Comparison of ENCODE assay signal across 8 mouse cellular contexts in genomic region chr4:103118888-103119228, GRCm38 (mm10). TPM values are rescaled to one million over a fixed set of nuclear protein-coding genes. Genes with fewer than 3 reads are reported as not detected.
DNase-seq lines count a peak whose midpoint lies in the region; ATAC-seq and TF ChIP-seq lines count a peak whose summit lies in the region.

No protein-coding gene starts in this region.

- ATAC-seq in hindbrain, postnatal 0 days: no peak
- no peak for ATAC-seq in midbrain, postnatal 0 days (ENCODE audit: low FRiP score)
- no peak for ATAC-seq in megakaryocyte progenitor cell, adult 5-6 weeks (replicated peaks; ENCODE audit: poor library complexity)

- peak overlapping the region; percentile 91 for H3K4me2 ChIP-seq in hindbrain, postnatal 0 days (ENCODE audit: low read depth, low read length)
- peak overlapping the region; percentile 83 for H3K4me2 ChIP-seq in midbrain, postnatal 0 days (ENCODE audit: low read depth, low read length, poor library complexity, severe bottlenecking)

- H3K4me1 ChIP-seq in brown adipose tissue, adult 24 weeks (ENCODE audit: control insufficient read depth, insufficient read depth, insufficient read length, low read length): peaks cover 13% of the 10 kb centered on the region; the same call in 1 of the 2 replicates
- no peaks in the 10 kb centered on the region; the same call in 1 of the 2 replicates for H3K4me1 ChIP-seq in hindbrain, postnatal 0 days (ENCODE audit: insufficient read depth, low read length)
- peaks cover 7% of the 10 kb centered on the region for H3K4me1 ChIP-seq in midbrain, postnatal 0 days (ENCODE audit: insufficient read depth, low read length)

- intact Hi-C loops in left cerebral cortex, adult 2 months (cut with DNase I): loop anchor here (2.0 to 10.0 kb wide), 2 partner anchors 194 to 354 kb away; partner anchors contain the start of gene Oma1

- 0 out of 2 replicates have a peak, but pooled peaks cover 3% of the 10 kb centered on the region for H3K36me3 ChIP-seq in hindbrain, postnatal 0 days (ENCODE audit: insufficient read depth, low read length)
- H3K36me3 ChIP-seq in midbrain, postnatal 0 days (ENCODE audit: insufficient read depth, low read length): peaks cover 2% of the 10 kb centered on the region; the same call in 1 of the 2 replicates

- 1% methylated on average over 14 of the region's 15 CpGs for WGBS in hindbrain, postnatal 0 days
- 3% methylated on average over 14 of the region's 15 CpGs for WGBS in midbrain, postnatal 0 days

- no peaks in the 10 kb centered on the region for H3K9me3 ChIP-seq in hindbrain, postnatal 0 days (ENCODE audit: low read length)
- H3K9me3 ChIP-seq in midbrain, postnatal 0 days (ENCODE audit: low read length): no peaks in the 10 kb centered on the region

- H3K4me3 ChIP-seq in left cerebral cortex, adult 2 months: peak overlapping the region; percentile 52
- peak overlapping the region; percentile 99 for H3K4me3 ChIP-seq in brown adipose tissue, adult 24 weeks (ENCODE audit: insufficient read depth, low read depth, low read length)
- peak overlapping the region; percentile 88 for H3K4me3 ChIP-seq in hindbrain, postnatal 0 days (ENCODE audit: low read length)
- peak overlapping the region; percentile 90 for H3K4me3 ChIP-seq in midbrain, postnatal 0 days (ENCODE audit: low read depth, low read length)

- H3K9ac ChIP-seq in hindbrain, postnatal 0 days (replicated peaks; ENCODE audit: low read length): peak overlapping the region; percentile 91
- H3K9ac ChIP-seq in midbrain, postnatal 0 days (replicated peaks; ENCODE audit: low read length, poor library complexity, severe bottlenecking): peak overlapping the region; percentile 73; the same call in 1 of the 2 replicates

- H3K27me3 ChIP-seq in hindbrain, postnatal 0 days (ENCODE audit: insufficient read depth, low read length): no peaks in the 10 kb centered on the region
- H3K27me3 ChIP-seq in midbrain, postnatal 0 days (ENCODE audit: insufficient read depth, low read length): no peaks in the 10 kb centered on the region

- no peak for DNase-seq in left cerebral cortex, adult 2 months (ENCODE audit: extremely low spot score in 1 of 2, low spot score in 2 of 2)
- DNase-seq in left cerebral cortex, adult 11 months (ENCODE audit: low spot score): no peak
- no peak for DNase-seq in hindbrain, postnatal 0 days (ENCODE audit: low spot score)
- no peak for DNase-seq in midbrain, postnatal 0 days (ENCODE audit: low spot score)
- no peak for DNase-seq in urinary bladder, postnatal 25 days (ENCODE audit: low spot score)
- DNase-seq in cerebellum, postnatal 36 days: no peak

- H3K27ac ChIP-seq in left cerebral cortex, adult 2 months: peak overlapping the region; percentile 65
- H3K27ac ChIP-seq in brown adipose tissue, adult 24 weeks (replicated peaks; ENCODE audit: low read depth, low read length): peak overlapping the region; percentile 28
- peak overlapping the region; percentile 90 for H3K27ac ChIP-seq in hindbrain, postnatal 0 days
- H3K27ac ChIP-seq in midbrain, postnatal 0 days (ENCODE audit: low read depth, low read length): peak overlapping the region; percentile 71

- no peak for TF ChIP-seq CTCF in left cerebral cortex, adult 2 months (IDR thresholded peaks at IDR 0.05)
- TF ChIP-seq CTCF in hindbrain, postnatal 0 days (IDR thresholded peaks at IDR 0.05; ENCODE audit: low read depth): no peak
- TF ChIP-seq CTCF in midbrain, postnatal 0 days (IDR thresholded peaks at IDR 0.05): no peak

RNA-seq across cellular contexts. Expression of gene Wdr78, which starts 4.5 kb away (rescaled TPM):
- total RNA-seq in left cerebral cortex, adult 2 months (2021): 10 to 100 TPM; 15.8 to 17.1 TPM
- polyA plus RNA-seq in brown adipose tissue, adult 24 weeks (2012; ENCODE audit: insufficient read depth, insufficient read length, missing spikeins): 1.2 and 1.5 TPM in 2 replicates
- total RNA-seq in hindbrain, postnatal 0 days (2014; rRNA removed): 4.2 TPM in 2 replicates
- 2.8 and 3.0 TPM in 2 replicates for polyA plus RNA-seq in hindbrain, postnatal 0 days (2015; fragmentation: Nextera tagmentation; extraction: Ambion mirVana)
- 5.1 and 9.1 TPM in 2 replicates for total RNA-seq in midbrain, postnatal 0 days (2014; rRNA removed)
- polyA plus RNA-seq in midbrain, postnatal 0 days (2015; fragmentation: Nextera tagmentation; extraction: Ambion mirVana): 2.1 and 2.8 TPM in 2 replicates
- total RNA-seq in megakaryocyte progenitor cell, adult 5-6 weeks (2015): 0.66 and 3.2 TPM in 2 replicates
- total RNA-seq in megakaryocyte progenitor cell, adult 5-6 weeks (2017): 0.83 and 1.7 TPM in 2 replicates

RNA-seq across cellular contexts. Expression of gene Mier1, which starts 4.7 kb away (rescaled TPM):
- 10 to 100 TPM; 44.9 to 45.6 TPM for total RNA-seq in left cerebral cortex, adult 2 months (2021)
- polyA plus RNA-seq in brown adipose tissue, adult 24 weeks (2012; ENCODE audit: insufficient read depth, insufficient read length, missing spikeins): 26.7 and 26.8 TPM in 2 replicates
- total RNA-seq in hindbrain, postnatal 0 days (2014; rRNA removed): 26.1 and 27.8 TPM in 2 replicates
- 37.4 and 39.2 TPM in 2 replicates for polyA plus RNA-seq in hindbrain, postnatal 0 days (2015; fragmentation: Nextera tagmentation; extraction: Ambion mirVana)
- total RNA-seq in midbrain, postnatal 0 days (2014; rRNA removed): 30.6 and 49.7 TPM in 2 replicates
- polyA plus RNA-seq in midbrain, postnatal 0 days (2015; fragmentation: Nextera tagmentation; extraction: Ambion mirVana): 25.3 and 32.8 TPM in 2 replicates
- 59.8 and 67.6 TPM in 2 replicates for total RNA-seq in megakaryocyte progenitor cell, adult 5-6 weeks (2015)
- total RNA-seq in megakaryocyte progenitor cell, adult 5-6 weeks (2017): 54.0 and 72.6 TPM in 2 replicates

Comparison
In these comparisons a context has a peak if more than half of its experiments do, and no peak if none do; other contexts are left out.
1. H3K27ac ChIP-seq: peak in every context shown above with its lines; median percentile 90 in hindbrain, postnatal 0 days; 71 in midbrain, postnatal 0 days; 65 in left cerebral cortex, adult 2 months; 28 in brown adipose tissue, adult 24 weeks.